In genomic region chr11:114281846-114282245, GRCm38 (mm10) we compare ENCODE assay signal across 32 mouse cellular contexts.
"Had no signal": no experiment of that assay in that cellular context is flagged by ENCODE, and none has a peak within 500 bp of the region (broad histone marks: within the 10 kb centered on the region; RNA-seq: fewer than 3 reads in every experiment).

No protein-coding gene starts in this region.

- H3K9me3 ChIP-seq: limb, embryonic 10.5 days; limb, embryonic 12.5 days; limb, embryonic 13.5 days; limb, embryonic 15.5 days; liver, embryonic 12.5 days; liver, embryonic 13.5 days; liver, embryonic 15.5 days; lung, embryonic 15.5 days; megakaryocyte, embryonic 14.5 days; midbrain, embryonic 10.5 days; midbrain, embryonic 12.5 days; midbrain, embryonic 13.5 days; midbrain, embryonic 15.5 days; neural tube, embryonic 12.5 days; neural tube, embryonic 13.5 days had no signal

- ATAC-seq: liver, embryonic 12.5 days; liver, postnatal 0 days; lung, postnatal 0 days; midbrain, embryonic 13.5 days; midbrain, embryonic 15.5 days; midbrain, embryonic 16.5 days had no signal

- H3K4me2 ChIP-seq: limb, embryonic 12.5 days; limb, embryonic 13.5 days; limb, embryonic 15.5 days; liver, embryonic 11.5 days; liver, embryonic 12.5 days; liver, embryonic 13.5 days; liver, embryonic 15.5 days; lung, embryonic 14.5 days; lung, embryonic 15.5 days; midbrain, embryonic 11.5 days; midbrain, embryonic 12.5 days; midbrain, embryonic 13.5 days; midbrain, embryonic 15.5 days; neural tube, embryonic 12.5 days; neural tube, embryonic 13.5 days had no signal

- H3K4me1 ChIP-seq: limb, embryonic 12.5 days; limb, embryonic 13.5 days; liver, embryonic 15.5 days had no signal

- H3K4me3 ChIP-seq: limb, embryonic 10.5 days; limb, embryonic 12.5 days; limb, embryonic 13.5 days; limb, embryonic 15.5 days; liver, embryonic 12.5 days; liver, embryonic 13.5 days; liver, embryonic 15.5 days; lung, embryonic 15.5 days; megakaryocyte, embryonic 14.5 days; midbrain, embryonic 10.5 days; midbrain, embryonic 12.5 days; midbrain, embryonic 13.5 days; midbrain, embryonic 15.5 days; myocyte; neural tube, embryonic 12.5 days; neural tube, embryonic 13.5 days had no signal

- H3K27me3 ChIP-seq: limb, embryonic 13.5 days; limb, embryonic 15.5 days; liver, embryonic 12.5 days; liver, embryonic 13.5 days; liver, embryonic 15.5 days; midbrain, embryonic 13.5 days; midbrain, embryonic 15.5 days; neural tube, embryonic 12.5 days had no signal

- DNase-seq: liver; liver, embryonic 13.5 days; liver, postnatal 0 days; lung, adult 18-20 months; lung, adult 2 months; lung, embryonic 14.5 days; lung, postnatal 10 days; lung, postnatal 14 days; lung, postnatal 36 days; lung, postnatal 4 days; midbrain, embryonic 14.5 days had no signal

- H3K9ac ChIP-seq: limb, embryonic 12.5 days; limb, embryonic 13.5 days; limb, embryonic 15.5 days; liver, embryonic 12.5 days; liver, embryonic 13.5 days; liver, embryonic 14.5 days; liver, embryonic 15.5 days; liver, postnatal 0 days; lung, embryonic 14.5 days; lung, embryonic 15.5 days; midbrain, embryonic 12.5 days; midbrain, embryonic 13.5 days; midbrain, embryonic 15.5 days; neural tube, embryonic 12.5 days; neural tube, embryonic 13.5 days had no signal

- H3K36me3 ChIP-seq: limb, embryonic 10.5 days; limb, embryonic 12.5 days; limb, embryonic 13.5 days; limb, embryonic 15.5 days; liver, embryonic 12.5 days; liver, embryonic 13.5 days; liver, embryonic 15.5 days; lung, embryonic 15.5 days; midbrain, embryonic 10.5 days; midbrain, embryonic 12.5 days; midbrain, embryonic 13.5 days; midbrain, embryonic 15.5 days; neural tube, embryonic 12.5 days; neural tube, embryonic 13.5 days had no signal

- H3K27ac ChIP-seq: limb, embryonic 10.5 days; limb, embryonic 12.5 days; limb, embryonic 13.5 days; limb, embryonic 15.5 days; liver, embryonic 12.5 days; liver, embryonic 13.5 days; liver, embryonic 14.5 days; liver, embryonic 15.5 days; lung, embryonic 15.5 days; macrophage; midbrain, embryonic 10.5 days; midbrain, embryonic 12.5 days; midbrain, embryonic 13.5 days; midbrain, embryonic 15.5 days; neural tube, embryonic 12.5 days; neural tube, embryonic 13.5 days had no signal
